Mouse (Mus musculus): ENCODE measurements at regions not wholly inside any gene's neighbourhood (a gene's known extent, or its start where the extent isn't known, plus 50 kb on each side); places are given as distances from the start of the nearest gene placed in this dataset.

- no peaks in the 10 kb centered on the region for H3K9me3 ChIP-seq
- H3K27me3 ChIP-seq: no peaks in the 10 kb centered on the region
- no peaks in the 10 kb centered on the region for H3K36me3 ChIP-seq
- no peaks in the 10 kb centered on the region for H3K4me1 ChIP-seq
- H3K9ac ChIP-seq (replicated peaks): no peak overlapping the region
- no peak overlapping the region for H3K4me2 ChIP-seq (replicated peaks)
- no peak overlapping the region for H3K27ac ChIP-seq (replicated peaks)
- H3K4me3 ChIP-seq: no peak overlapping the region
- ATAC-seq (replicated peaks): no peak
- 93% methylated on average over 1 of the region's 1 CpGs for WGBS
These were observed 83.9 kb upstream of the Id2 start for GRCm38 (mm10) chr12:25180861-25181260.

DNA sequence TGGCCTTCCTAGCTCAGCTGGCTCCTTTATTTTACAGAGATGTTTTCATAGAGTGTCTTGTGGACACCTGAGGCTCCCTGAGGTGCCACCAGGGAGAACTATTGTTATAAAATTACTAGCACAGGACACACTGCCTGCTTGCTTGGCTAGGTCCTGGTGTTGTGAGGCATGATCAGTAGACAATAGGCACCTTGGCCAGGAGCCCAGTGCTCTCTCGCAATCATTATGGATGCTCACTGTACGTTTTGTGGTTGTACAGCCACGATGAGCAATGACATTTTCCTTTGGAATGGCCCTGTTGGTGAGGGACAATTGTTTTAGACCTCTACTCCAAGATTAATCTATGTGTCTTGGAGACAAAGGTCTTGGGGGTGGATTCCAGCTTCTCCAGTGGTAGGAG is 83.3 kb upstream of the Id2 start:
- ATAC-seq (replicated peaks): no peak
- no peaks in the 10 kb centered on the region for H3K9me3 ChIP-seq

DNA sequence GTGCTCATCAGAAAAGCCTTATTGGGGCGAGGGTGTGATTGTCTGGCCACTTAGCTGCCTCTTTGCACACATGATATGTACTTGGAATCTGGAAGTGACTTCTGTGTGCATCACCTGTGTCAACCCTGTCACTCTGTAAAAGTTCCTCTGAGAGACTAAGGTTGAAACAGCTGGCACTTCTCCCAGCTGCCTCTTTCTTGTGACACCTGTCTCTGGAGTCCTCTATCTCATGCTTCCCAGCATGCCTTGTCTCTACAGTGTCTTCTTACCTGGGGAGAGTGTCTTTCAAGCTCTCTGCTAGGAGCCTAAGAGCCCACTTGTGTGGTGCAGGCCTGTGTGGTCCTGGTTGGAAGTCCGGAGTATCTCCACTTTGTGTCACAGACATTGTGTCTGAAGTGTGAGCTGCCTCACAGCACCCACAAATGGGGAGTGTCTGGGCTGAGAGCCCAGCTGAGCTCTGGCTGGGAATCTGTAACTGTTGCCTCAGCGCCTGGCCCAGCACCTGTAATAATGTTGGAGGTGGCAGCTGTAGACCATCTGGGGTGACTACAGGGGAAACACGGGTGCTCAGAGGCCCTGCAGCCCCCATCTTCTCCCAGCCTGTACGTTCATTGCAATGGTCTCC is 81.7 kb upstream of the Id2 start:
- Histone ChIP-seq H3K27ac (replicated peaks) (no peak overlapping the region), H3K4me1 (no peaks in the 10 kb centered on the region), H3K27me3 (no peaks in the 10 kb centered on the region), H3K36me3 (no peaks in the 10 kb centered on the region), H3K4me2 (replicated peaks) (no peak overlapping the region), H3K9ac (replicated peaks) (no peak overlapping the region), H3K9me3 (no peaks in the 10 kb centered on the region), H3K4me3 (no peak overlapping the region)
- ATAC-seq (replicated peaks): no peak
- 80% methylated on average over 5 of the region's 5 CpGs for WGBS

More for the DNA sequence above, 83.3 kb upstream of the Id2 start:
- 33% methylated on average over 3 of the region's 3 CpGs for WGBS
- Histone ChIP-seq H3K4me2 (replicated peaks) (no peak overlapping the region), H3K27ac (replicated peaks) (no peak overlapping the region), H3K36me3 (no peaks in the 10 kb centered on the region), H3K9ac (replicated peaks) (no peak overlapping the region), H3K4me3 (no peak overlapping the region), H3K4me1 (no peaks in the 10 kb centered on the region), H3K27me3 (no peaks in the 10 kb centered on the region)

DNA sequence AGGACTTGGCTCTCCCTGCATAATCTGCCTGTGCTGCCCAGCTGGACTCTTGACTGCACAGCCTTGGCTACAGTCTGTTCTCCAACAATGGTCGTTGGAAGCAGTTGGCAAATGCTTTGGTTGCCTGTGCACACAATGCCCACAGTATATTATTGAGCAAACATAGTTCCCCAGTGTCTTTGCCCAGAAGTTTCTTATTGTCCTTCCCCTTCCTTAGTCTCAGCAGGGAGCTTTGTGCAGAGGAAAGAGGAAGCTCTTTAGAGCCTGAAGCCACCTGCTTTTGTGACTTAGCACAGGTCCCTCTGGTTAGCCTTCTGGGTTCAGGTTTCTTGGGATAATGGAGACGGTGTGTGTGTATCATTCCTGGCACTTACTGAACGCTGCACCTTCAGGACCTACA is 80.9 kb upstream of the Id2 start:
- no peak overlapping the region for H3K4me2 ChIP-seq (replicated peaks)
- 75% methylated on average over 3 of the region's 3 CpGs for WGBS
- no peak overlapping the region for H3K4me3 ChIP-seq
- no peaks in the 10 kb centered on the region for H3K36me3 ChIP-seq
- no peak for ATAC-seq (replicated peaks)
- H3K9me3 ChIP-seq: no peaks in the 10 kb centered on the region
- H3K4me1 ChIP-seq: no peaks in the 10 kb centered on the region
- no peak overlapping the region for H3K27ac ChIP-seq (replicated peaks)
- H3K9ac ChIP-seq (replicated peaks): no peak overlapping the region
- H3K27me3 ChIP-seq: no peaks in the 10 kb centered on the region

DNA sequence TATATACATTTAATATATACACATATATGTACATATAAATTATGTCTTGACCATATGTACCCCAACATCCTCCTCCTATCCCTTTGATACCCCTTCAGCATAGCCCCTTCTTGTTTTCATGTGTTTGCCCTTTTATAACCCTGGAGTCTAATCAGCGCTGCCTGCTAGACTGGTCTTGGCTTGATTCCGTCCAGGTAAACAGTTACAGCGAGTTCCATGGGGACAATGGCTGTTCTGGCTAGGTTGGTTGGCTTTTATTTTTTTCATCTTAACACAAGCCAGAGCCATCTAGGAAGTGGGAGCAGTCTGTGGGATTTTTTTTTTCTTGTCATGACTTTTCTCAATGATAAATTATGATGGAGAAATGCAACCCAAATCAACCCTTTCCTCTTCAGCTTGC is 79.6 kb upstream of the Id2 start:
- Histone ChIP-seq H3K9ac (replicated peaks) (no peak overlapping the region), H3K4me3 (no peak overlapping the region), H3K27me3 (no peaks in the 10 kb centered on the region), H3K36me3 (no peaks in the 10 kb centered on the region), H3K27ac (replicated peaks) (no peak overlapping the region), H3K4me2 (replicated peaks) (no peak overlapping the region), H3K4me1 (no peaks in the 10 kb centered on the region), H3K9me3 (no peaks in the 10 kb centered on the region)
- WGBS: 94% methylated on average over 3 of the region's 3 CpGs
- no peak for ATAC-seq (replicated peaks)

DNA sequence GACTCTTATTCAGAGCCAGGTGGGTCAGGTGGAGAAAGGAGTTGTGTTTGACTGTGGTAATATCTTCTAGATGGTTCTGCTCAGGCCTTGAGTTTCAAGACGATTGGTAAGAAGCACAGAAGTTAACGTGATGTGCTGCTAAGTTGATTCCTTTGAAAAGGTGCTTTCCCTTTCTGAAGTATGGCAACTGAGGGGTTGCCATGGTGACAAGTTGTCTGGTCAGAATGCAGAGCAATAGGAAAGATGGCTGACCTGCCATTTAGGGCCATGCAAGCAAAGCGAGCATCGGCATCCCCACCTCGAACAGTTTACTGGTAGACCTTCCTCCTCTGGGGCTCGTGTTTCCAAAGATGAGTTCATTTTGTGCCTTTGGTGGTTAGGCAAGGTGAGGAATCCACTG is 76.1 kb upstream of the Id2 start:
- Histone ChIP-seq H3K9me3 (no peaks in the 10 kb centered on the region), H3K4me1 (no peaks in the 10 kb centered on the region), H3K9ac (replicated peaks) (no peak overlapping the region), H3K27me3 (no peaks in the 10 kb centered on the region), H3K27ac (replicated peaks) (no peak overlapping the region), H3K36me3 (no peaks in the 10 kb centered on the region), H3K4me3 (no peak overlapping the region), H3K4me2 (replicated peaks) (no peak overlapping the region)
- WGBS: 75% methylated on average over 6 of the region's 6 CpGs
- no peak for ATAC-seq (replicated peaks)

DNA sequence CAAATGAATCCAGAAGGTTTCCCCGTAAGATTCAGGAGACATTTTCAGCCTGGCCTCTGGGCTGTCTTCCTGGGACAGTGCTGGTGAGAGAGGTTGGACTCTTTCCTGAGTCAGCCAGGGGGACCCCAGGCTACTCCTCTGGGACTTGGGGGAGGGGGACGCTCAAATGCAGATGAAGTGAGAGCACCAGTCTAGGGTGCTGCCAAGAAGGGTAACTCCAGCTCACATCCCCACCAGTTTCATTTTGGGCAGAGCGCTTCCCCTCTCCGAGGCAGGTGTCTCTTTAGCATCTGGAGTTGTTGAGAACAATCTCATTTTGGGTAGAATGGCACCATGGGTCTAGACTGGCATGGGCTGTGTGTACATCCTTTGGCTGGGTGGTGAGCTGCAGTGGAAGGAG is 75.5 kb upstream of the Id2 start:
- WGBS: 90% methylated on average over 4 of the region's 4 CpGs
- Histone ChIP-seq H3K9me3 (no peaks in the 10 kb centered on the region), H3K27me3 (no peaks in the 10 kb centered on the region), H3K4me1 (no peaks in the 10 kb centered on the region), H3K27ac (replicated peaks) (no peak overlapping the region), H3K36me3 (no peaks in the 10 kb centered on the region), H3K4me3 (no peak overlapping the region), H3K9ac (replicated peaks) (no peak overlapping the region), H3K4me2 (replicated peaks) (no peak overlapping the region)
- ATAC-seq (replicated peaks): no peak

DNA sequence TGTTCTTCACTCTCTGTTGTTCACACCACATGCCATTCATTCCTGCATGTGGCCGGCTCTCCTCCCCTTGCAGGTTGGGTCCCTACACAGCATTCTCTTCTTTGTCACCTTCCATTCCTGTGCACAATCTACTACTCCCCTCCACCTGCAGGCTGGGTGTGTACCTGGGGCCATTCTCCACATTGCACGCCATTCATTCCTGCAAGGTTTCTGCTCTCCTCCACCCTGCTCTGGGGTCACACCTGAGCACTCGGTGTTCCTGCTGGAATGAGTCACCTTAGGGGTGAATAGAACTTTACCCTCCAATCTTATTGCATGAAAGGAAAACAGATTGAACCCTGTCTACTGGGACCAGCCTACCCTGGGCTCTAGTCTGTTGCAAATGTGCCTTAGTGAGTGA is 72.7 kb upstream of the Id2 start:
- Histone ChIP-seq H3K9ac (replicated peaks) (no peak overlapping the region), H3K4me2 (replicated peaks) (no peak overlapping the region), H3K36me3 (no peaks in the 10 kb centered on the region), H3K4me3 (no peak overlapping the region), H3K9me3 (no peaks in the 10 kb centered on the region), H3K27me3 (no peaks in the 10 kb centered on the region), H3K4me1 (no peaks in the 10 kb centered on the region), H3K27ac (replicated peaks) (no peak overlapping the region)
- WGBS: 96% methylated on average over 3 of the region's 3 CpGs
- no peak for ATAC-seq (replicated peaks)

DNA sequence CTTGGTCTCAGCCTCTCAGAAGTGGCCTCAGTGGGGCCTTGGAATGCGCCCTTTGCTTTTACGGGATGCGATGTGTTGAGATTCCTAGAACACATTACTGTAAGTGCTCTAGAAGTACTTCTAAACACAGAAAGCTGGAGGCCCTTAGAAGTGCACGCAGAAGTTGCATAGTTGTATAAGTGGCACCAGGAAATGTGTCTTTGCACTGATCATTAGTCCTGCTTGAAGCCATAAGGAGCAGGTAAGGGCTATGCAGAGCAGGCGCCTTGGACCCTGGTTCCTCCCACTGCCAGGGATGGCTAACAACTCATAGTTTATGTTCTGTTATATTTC is 71.2 kb upstream of the Id2 start:
- no peaks in the 10 kb centered on the region for H3K36me3 ChIP-seq
- 93% methylated on average over 5 of the region's 5 CpGs for WGBS
- no peak overlapping the region for H3K27ac ChIP-seq (replicated peaks)
- no peak overlapping the region for H3K9ac ChIP-seq (replicated peaks)
- no peak overlapping the region for H3K4me2 ChIP-seq (replicated peaks)
- H3K27me3 ChIP-seq: no peaks in the 10 kb centered on the region
- no peak overlapping the region for H3K4me3 ChIP-seq
- no peak for ATAC-seq (replicated peaks)
- H3K9me3 ChIP-seq: no peaks in the 10 kb centered on the region
- no peaks in the 10 kb centered on the region for H3K4me1 ChIP-seq

GRCm38 (mm10) chr12:25167504-25168212 is 70.7 kb upstream of the Id2 start:
- H3K4me2 ChIP-seq (replicated peaks): no peak overlapping the region
- H3K9me3 ChIP-seq: no peaks in the 10 kb centered on the region
- H3K27ac ChIP-seq (replicated peaks): no peak overlapping the region
- no peak overlapping the region for H3K4me3 ChIP-seq
- ATAC-seq (replicated peaks): no peak
- WGBS: 75% methylated on average over 12 of the region's 12 CpGs
- H3K4me1 ChIP-seq: no peaks in the 10 kb centered on the region
- H3K36me3 ChIP-seq: no peaks in the 10 kb centered on the region
- H3K27me3 ChIP-seq: no peaks in the 10 kb centered on the region
- no peak overlapping the region for H3K9ac ChIP-seq (replicated peaks)

GRCm38 (mm10) chr12:25166525-25166924 is 69.6 kb upstream of the Id2 start:
- Histone ChIP-seq H3K27ac (replicated peaks) (no peak overlapping the region), H3K4me2 (replicated peaks) (no peak overlapping the region), H3K27me3 (no peaks in the 10 kb centered on the region), H3K36me3 (no peaks in the 10 kb centered on the region), H3K4me1 (no peaks in the 10 kb centered on the region), H3K9me3 (no peaks in the 10 kb centered on the region), H3K9ac (replicated peaks) (no peak overlapping the region), H3K4me3 (no peak overlapping the region)
- no peak for ATAC-seq (replicated peaks)
- 77% methylated on average over 2 of the region's 2 CpGs for WGBS

- no peak for ATAC-seq (replicated peaks)
- Histone ChIP-seq H3K9ac (replicated peaks) (no peak overlapping the region), H3K27ac (replicated peaks) (no peak overlapping the region), H3K27me3 (no peaks in the 10 kb centered on the region), H3K4me2 (replicated peaks) (no peak overlapping the region), H3K36me3 (no peaks in the 10 kb centered on the region), H3K4me3 (no peak overlapping the region), H3K4me1 (no peaks in the 10 kb centered on the region), H3K9me3 (no peaks in the 10 kb centered on the region)
- WGBS: 87% methylated on average over 3 of the region's 3 CpGs
These were observed 68.7 kb upstream of the Id2 start for GRCm38 (mm10) chr12:25165650-25166049.

DNA sequence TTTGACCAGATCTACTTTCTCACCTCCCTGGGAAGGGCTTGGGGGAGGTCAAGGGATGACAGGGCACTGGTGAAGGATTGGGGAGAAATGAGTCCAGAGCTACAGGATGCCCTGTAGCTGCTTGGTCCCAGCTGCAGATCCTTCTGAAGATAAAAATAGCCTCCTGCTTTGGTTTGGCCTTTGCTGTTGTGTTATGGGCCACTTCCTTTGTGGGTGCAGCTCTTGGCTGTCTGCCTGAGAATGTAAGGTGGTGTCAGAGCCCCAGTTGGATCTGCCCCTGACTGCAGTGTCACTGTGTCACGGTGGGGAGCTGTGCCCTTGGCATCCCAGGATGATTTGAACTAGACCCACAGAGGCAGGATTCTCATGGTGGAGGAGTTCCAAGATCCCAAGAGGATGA is 67.8 kb upstream of the Id2 start:
- Histone ChIP-seq H3K27me3 (no peaks in the 10 kb centered on the region), H3K4me1 (no peaks in the 10 kb centered on the region), H3K36me3 (no peaks in the 10 kb centered on the region), H3K4me2 (replicated peaks) (no peak overlapping the region), H3K9ac (replicated peaks) (no peak overlapping the region), H3K9me3 (no peaks in the 10 kb centered on the region), H3K4me3 (no peak overlapping the region), H3K27ac (replicated peaks) (no peak overlapping the region)
- ATAC-seq (replicated peaks): no peak
- WGBS: 88% methylated on average over 1 of the region's 1 CpGs

Data from forebrain, embryonic 15.5 days (tissue).